Mouse (Mus musculus) kidney, embryonic 14.5 days (tissue): ENCODE results near the gene Csnk1g2. TPM values are rescaled to one million over a fixed set of nuclear protein-coding genes. Genes with fewer than 3 reads are reported as not detected.

Experiments used
- ATAC-seq: fragments of 200-750 bp; cut with Nextera tagmentation; 2 replicates; pipeline ENCODE4 v1.8.0; 2017; ENCODE audit warnings: moderate number of reproducible peaks, mild to moderate bottlenecking, moderate TSS enrichment, moderate library complexity; ENCODE audit not compliant: low FRiP score, low TSS enrichment
- H3K27ac ChIP-seq: fragments of 300-500 bp; sonication (generic); 2 replicates; pipeline ENCODE4 v1.5.1; 2014; ENCODE audit warnings: low read depth, mild to moderate bottlenecking, low read length, moderate library complexity, mixed read lengths
- H3K27me3 ChIP-seq: fragments of 300-500 bp; sonication (generic); 2 replicates; pipeline ENCODE4 v1.6.1; 2014; ENCODE audit warnings: mild to moderate bottlenecking, low read length; ENCODE audit not compliant: control insufficient read depth, insufficient read depth
- H3K36me3 ChIP-seq: fragments of 300-500 bp; sonication (generic); 2 replicates; pipeline ENCODE4 v1.6.1; 2014; ENCODE audit warnings: low read length, mixed read lengths; ENCODE audit not compliant: control insufficient read depth, insufficient read depth
- H3K4me1 ChIP-seq: fragments of 300-500 bp; sonication (generic); 2 replicates; pipeline ENCODE4 v1.6.1; 2014; ENCODE audit warnings: low read length, mixed read lengths; ENCODE audit not compliant: control insufficient read depth, insufficient read depth
- H3K4me2 ChIP-seq: fragments of 300-500 bp; sonication (generic); replicated peaks from 2 replicates; pipeline ENCODE4 v1.6.1; 2014; ENCODE audit warnings: low read depth, mild to moderate bottlenecking, low read length
- H3K4me3 ChIP-seq: fragments of 300-500 bp; sonication (generic); 2 replicates; pipeline ENCODE4 v1.5.1; 2014; ENCODE audit warnings: mild to moderate bottlenecking, low read length
- H3K9ac ChIP-seq: fragments of 300-500 bp; sonication (generic); 2 replicates; pipeline ENCODE4 v1.6.1; 2014; ENCODE audit warnings: low read depth, mild to moderate bottlenecking, low read length, moderate library complexity
- H3K9me3 ChIP-seq: fragments of 300-500 bp; sonication (generic); 2 replicates; pipeline ENCODE4 v1.6.1; 2016; ENCODE audit warnings: low read length; ENCODE audit not compliant: control insufficient read depth
- WGBS: fragments of 180-500 bp; shearing (Covaris S2); extraction: QIAGEN DNeasy Blood & Tissue Kit; methylation state at CpG from one replicate; pipeline ENCODE4 v1.1.7; 2014; 5-methylcytosine and 5-hydroxymethylcytosine counted together
- polyA plus RNA-seq: library from polyadenylated mRNA; unstranded; fragments of >200 nt; fragmentation: Nextera tagmentation; extraction: Ambion mirVana; gene quantifications from 2 replicates; pipeline ENCODE4 v1.2.1, GENCODE M21; 2014

Csnk1g2 gene
- polyA plus RNA-seq, 1 experiment from 2014 or later: 127 TPM

GRCm38 (mm10) chr10:80677942-80678436, 55.4 kb downstream of the Csnk1g2 start, which contains the start of gene Mknk2:
Gene Mknk2, minus strand, starts transcription at chr10:80678112.
- ATAC-seq: peak; percentile 2; the same call in 1 of the 2 replicates
- H3K4me3 ChIP-seq: peak within 1 kb of the TSS; percentile 99
- peaks cover 59% of the 10 kb centered on the region for H3K4me1 ChIP-seq
- peak within 1 kb of the TSS; percentile 78 for H3K9ac ChIP-seq
- WGBS: 9% methylated on average over 8 of the region's 8 CpGs
- H3K27me3 ChIP-seq: no peaks in the 10 kb centered on the region
- peak within 1 kb of the TSS; percentile 67 for H3K4me2 ChIP-seq
- H3K9me3 ChIP-seq: no peaks in the 10 kb centered on the region
- H3K27ac ChIP-seq: peak within 1 kb of the TSS; percentile 99
- H3K36me3 ChIP-seq: peaks cover 11% of the 10 kb centered on the region; the same call in 1 of the 2 replicates

- 62% methylated on average over 7 of the region's 10 CpGs for WGBS
- Histone ChIP-seq H3K27ac (peak overlapping the region; percentile 99), H3K4me3 (no peak overlapping the region), H3K4me2 (0 out of 2 replicates have a peak overlapping the region, but pooled peaks have one; percentile 0), H3K4me1 (peaks cover 51% of the 10 kb centered on the region), H3K9me3 (no peaks in the 10 kb centered on the region), H3K36me3 (peaks cover 3% of the 10 kb centered on the region; the same call in 1 of the 2 replicates), H3K9ac (peak overlapping the region; percentile 78; the same call in 1 of the 2 replicates), H3K27me3 (no peaks in the 10 kb centered on the region)
- ATAC-seq: no peak
These were observed 56.2 kb downstream of the Csnk1g2 start for GRCm38 (mm10) chr10:80678601-80679377.

DNA sequence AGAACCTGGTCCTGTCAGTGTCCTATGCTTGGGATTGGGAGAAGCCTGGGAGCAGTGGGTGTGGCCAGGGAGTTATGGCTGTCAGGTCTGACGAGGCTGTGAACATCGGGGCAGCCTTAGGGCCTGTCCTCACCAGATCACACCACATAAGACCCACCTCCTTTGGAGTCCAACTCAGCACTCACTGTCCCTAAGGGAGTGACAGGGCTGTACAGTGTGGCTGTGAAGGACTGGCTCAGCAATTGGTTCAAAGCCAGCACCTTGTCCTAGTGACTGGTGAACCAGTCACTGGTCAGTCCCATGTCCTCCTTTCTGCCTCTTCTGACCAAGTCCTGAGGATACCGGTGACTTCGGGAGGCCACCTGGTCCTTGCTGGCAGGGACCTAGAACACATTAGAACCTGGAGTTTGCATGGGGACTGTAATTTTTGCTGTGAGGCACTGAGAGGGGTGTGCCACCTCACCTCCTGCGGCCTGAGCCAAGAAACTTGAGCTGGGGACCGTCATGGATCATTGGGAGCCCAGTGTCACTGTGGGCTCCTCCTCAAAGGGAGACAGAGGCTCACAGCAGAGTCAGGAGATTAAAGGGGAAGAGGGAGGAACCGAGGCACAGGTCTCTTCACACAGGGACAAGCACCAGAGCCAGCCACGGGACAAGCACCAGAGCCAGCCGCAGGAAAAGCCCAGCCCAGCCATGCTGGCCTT, 57.1 kb downstream of the Csnk1g2 start:
- Histone ChIP-seq H3K4me2 (no peak overlapping the region), H3K27ac (peak overlapping the region; percentile 99), H3K9ac (no peak overlapping the region), H3K4me1 (peaks cover 42% of the 10 kb centered on the region), H3K9me3 (no peaks in the 10 kb centered on the region), H3K36me3 (no peaks in the 10 kb centered on the region), H3K27me3 (no peaks in the 10 kb centered on the region), H3K4me3 (no peak overlapping the region)
- no peak for ATAC-seq
- WGBS: 25% methylated on average over 9 of the region's 9 CpGs

- ATAC-seq: no peak
- H3K27ac ChIP-seq: peak overlapping the region; percentile 99
- H3K27me3 ChIP-seq: no peaks in the 10 kb centered on the region
- H3K4me3 ChIP-seq: no peak overlapping the region
- H3K9ac ChIP-seq: no peak overlapping the region
- H3K4me1 ChIP-seq: peaks cover 39% of the 10 kb centered on the region
- no peak overlapping the region for H3K4me2 ChIP-seq
- no peaks in the 10 kb centered on the region for H3K9me3 ChIP-seq
- 67% methylated on average over 2 of the region's 2 CpGs for WGBS
- H3K36me3 ChIP-seq: peaks cover 3% of the 10 kb centered on the region
These were observed 57.6 kb downstream of the Csnk1g2 start for GRCm38 (mm10) chr10:80680260-80680696.

GRCm38 (mm10) chr10:80682003-80682402, 59.4 kb downstream of the Csnk1g2 start:
- Histone ChIP-seq H3K4me1 (peaks cover 34% of the 10 kb centered on the region), H3K9ac (no peak overlapping the region), H3K36me3 (peaks cover 21% of the 10 kb centered on the region), H3K4me2 (no peak overlapping the region), H3K4me3 (no peak overlapping the region), H3K27me3 (no peaks in the 10 kb centered on the region), H3K9me3 (no peaks in the 10 kb centered on the region), H3K27ac (no peak overlapping the region)
- 95% methylated on average over 6 of the region's 6 CpGs for WGBS
- ATAC-seq: no peak

- no peak overlapping the region for H3K27ac ChIP-seq
- H3K4me1 ChIP-seq: peaks cover 18% of the 10 kb centered on the region
- H3K9ac ChIP-seq: no peak overlapping the region
- peaks cover 23% of the 10 kb centered on the region for H3K36me3 ChIP-seq
- H3K4me2 ChIP-seq: no peak overlapping the region
- no peaks in the 10 kb centered on the region for H3K27me3 ChIP-seq
- WGBS: 100% methylated on average over 1 of the region's 1 CpGs
- ATAC-seq: no peak
- no peak overlapping the region for H3K4me3 ChIP-seq
- no peaks in the 10 kb centered on the region for H3K9me3 ChIP-seq
These were observed 61.0 kb downstream of the Csnk1g2 start for GRCm38 (mm10) chr10:80683647-80684046.

- no peak for ATAC-seq
- Histone ChIP-seq H3K36me3 (peaks cover 24% of the 10 kb centered on the region), H3K27me3 (no peaks in the 10 kb centered on the region), H3K27ac (no peak overlapping the region), H3K4me2 (no peak overlapping the region), H3K9ac (no peak overlapping the region), H3K4me1 (peaks cover 12% of the 10 kb centered on the region), H3K9me3 (no peaks in the 10 kb centered on the region), H3K4me3 (no peak overlapping the region)
- WGBS: 48% methylated on average over 6 of the region's 6 CpGs
These were observed 61.6 kb downstream of the Csnk1g2 start for GRCm38 (mm10) chr10:80684214-80684613.

DNA sequence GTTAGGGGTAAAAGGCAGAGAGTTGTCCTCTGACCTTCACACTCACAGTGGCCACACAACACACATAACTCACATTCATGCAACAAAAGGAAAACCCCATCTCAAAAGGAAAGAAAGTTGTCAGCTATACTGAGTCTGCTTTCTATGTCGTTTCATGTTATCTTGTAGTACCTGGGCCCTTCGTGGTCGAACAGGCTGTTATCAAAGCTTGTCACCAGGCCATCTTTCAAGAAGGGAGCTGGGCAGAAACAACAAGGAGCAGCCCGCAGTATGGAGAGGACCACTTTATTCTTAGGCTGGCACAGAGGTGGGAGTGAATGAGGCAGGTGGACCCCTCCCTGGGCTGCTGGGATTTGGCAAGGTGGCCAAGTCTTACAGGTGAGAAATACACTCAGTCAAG, 62.3 kb downstream of the Csnk1g2 start:
- no peak overlapping the region for H3K27ac ChIP-seq
- H3K9me3 ChIP-seq: no peaks in the 10 kb centered on the region
- no peak overlapping the region for H3K4me2 ChIP-seq
- ATAC-seq: no peak
- WGBS: 92% methylated on average over 4 of the region's 4 CpGs
- H3K4me3 ChIP-seq: no peak overlapping the region
- peaks cover 32% of the 10 kb centered on the region for H3K36me3 ChIP-seq
- no peaks in the 10 kb centered on the region for H3K27me3 ChIP-seq
- H3K9ac ChIP-seq: no peak overlapping the region
- H3K4me1 ChIP-seq: peaks cover 5% of the 10 kb centered on the region; the same call in 1 of the 2 replicates
